Mouse (Mus musculus): ENCODE data around the gene Pygo2.

- TF ChIP-seq CTCF (IDR thresholded peaks at IDR 0.05; ENCODE audit: borderline replicate concordance, insufficient read depth, low read length) (no peak), POLR2A (IDR thresholded peaks at IDR 0.05; ENCODE audit: low read depth, low read length) (peak; percentile 45)
These were observed 18.3 kb upstream of the Pygo2 start, which contains the start of gene Flad1 for GRCm38 (mm10) chr3:89411490-89412393.

Measured in embryonic fibroblast, embryonic 13.5 days (primary cell).